Mouse (Mus musculus) small intestine, adult 2 months (tissue): ENCODE data around the gene Muc3.

Source experiments
- CTCF ChIP-seq: fragments of 200-500 bp; IDR thresholded peaks from 2 replicates; pipeline ENCODE4 v1.5.1; 2012; ENCODE audit warnings: low read depth, mild to moderate bottlenecking, control low read depth, inconsistent platforms, low read length, moderate library complexity, mixed read lengths; ENCODE audit not compliant: insufficient replicate concordance, insufficient read length; ENCODE audit errors: extremely low read depth
- POLR2A ChIP-seq: fragments of 200-500 bp; IDR thresholded peaks from 2 replicates; pipeline ENCODE4 v1.6.1; 2012; ENCODE audit warnings: low read depth, mild to moderate bottlenecking, control low read depth, inconsistent platforms, low read length, moderate library complexity

- TF ChIP-seq CTCF (no peak), POLR2A (no peak)
These were observed 27.8 kb downstream of the Muc3 start for GRCm38 (mm10) chr5:137121280-137121679.
